Mouse (Mus musculus): Measurements from ENCODE around the gene Prkn.

Gene Prkn

DNA sequence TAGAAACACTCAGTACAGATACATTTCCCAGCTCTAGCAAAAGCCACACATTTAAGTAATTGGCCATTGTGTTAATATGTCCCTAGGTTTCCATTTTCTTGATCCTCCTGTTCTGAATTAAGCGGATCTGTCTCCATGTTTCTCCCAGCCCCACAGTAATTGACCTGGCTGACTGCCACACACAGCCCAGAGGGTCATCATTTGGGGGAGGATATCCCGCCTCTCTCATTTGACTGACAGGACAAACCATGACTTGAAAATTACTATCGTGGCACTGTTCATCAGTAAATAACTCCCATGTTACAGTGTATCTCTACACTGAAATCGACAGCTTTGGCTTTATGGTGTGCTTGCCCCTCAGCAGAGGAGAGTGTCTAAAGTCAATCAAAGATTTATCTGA lies 146.9 kb downstream of the Prkn start:
- DNase-seq (ENCODE audit: extremely low spot score, low spot score) = no peak

- no peak for DNase-seq (ENCODE audit: extremely low spot score, low spot score)
Measured at GRCm38 (mm10) chr17:10997291-10997690, 157.1 kb downstream of the Prkn start.

DNA sequence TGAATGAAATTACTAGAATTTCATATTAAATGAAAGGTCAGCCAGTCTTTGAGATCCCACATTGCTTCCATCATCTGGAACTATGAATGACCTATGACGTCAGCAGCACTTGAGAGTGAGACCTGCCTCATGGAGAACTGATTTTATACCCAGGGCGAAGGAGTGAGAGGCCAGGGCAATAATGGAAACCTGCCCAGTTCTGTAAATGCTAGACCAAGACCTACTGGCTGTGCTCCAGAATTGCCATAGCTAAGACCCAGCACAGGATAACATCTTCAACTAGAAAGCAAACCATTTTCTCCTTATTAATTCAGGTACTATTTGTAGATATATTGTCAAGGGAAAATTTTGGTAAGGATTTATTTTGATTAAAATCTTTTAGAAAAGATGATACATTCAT lies 183.2 kb downstream of the Prkn start:
- no peak for DNase-seq (ENCODE audit: extremely low spot score, low spot score)

DNA sequence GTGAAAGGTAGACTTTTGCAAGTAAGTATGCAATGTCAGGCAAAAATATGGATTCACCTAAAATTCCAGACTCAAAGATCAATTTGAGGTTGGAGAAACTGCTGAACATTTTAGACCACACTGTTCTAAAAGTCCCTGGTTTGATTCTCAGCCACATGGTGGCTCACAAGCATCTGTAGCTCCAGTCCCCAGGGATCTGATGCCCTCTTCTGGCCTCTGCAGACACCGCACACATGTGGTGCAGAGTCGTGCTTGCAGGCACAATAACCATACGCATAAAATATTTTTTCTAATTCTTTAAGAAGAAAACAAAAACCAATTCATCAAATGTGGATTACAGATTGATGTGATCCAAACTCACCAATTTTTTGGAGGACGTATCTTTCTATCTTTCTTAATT lies 189.2 kb downstream of the Prkn start:
- DNase-seq (ENCODE audit: extremely low spot score, low spot score) = no peak

GRCm38 (mm10) chr17:11030936-11031335 lies 190.8 kb downstream of the Prkn start:
- DNase-seq (ENCODE audit: extremely low spot score, low spot score) = no peak

- DNase-seq (ENCODE audit: extremely low spot score, low spot score) = no peak
Measured at GRCm38 (mm10) chr17:11032366-11032765, 192.2 kb downstream of the Prkn start.

DNA sequence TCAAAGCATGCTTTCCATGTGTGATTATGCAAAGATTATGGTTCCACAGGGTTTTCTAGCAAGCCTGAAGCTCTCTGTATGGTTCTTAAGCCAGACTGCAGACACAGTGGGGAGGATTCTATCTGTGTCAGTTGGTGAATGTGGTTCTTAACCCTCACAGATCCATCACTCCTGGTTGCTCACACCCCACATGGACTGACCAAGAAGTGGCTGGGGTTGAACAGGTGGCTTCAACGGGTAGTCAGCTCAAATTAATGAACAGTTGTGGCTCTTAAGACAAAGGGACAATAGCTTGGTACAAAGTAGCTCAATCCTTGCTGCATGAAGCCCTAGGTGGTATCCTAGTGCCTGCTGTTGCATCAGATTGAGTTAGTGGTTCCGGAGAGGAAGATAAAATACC lies 193.4 kb downstream of the Prkn start:
- DNase-seq (ENCODE audit: extremely low spot score, low spot score) = no peak

DNA sequence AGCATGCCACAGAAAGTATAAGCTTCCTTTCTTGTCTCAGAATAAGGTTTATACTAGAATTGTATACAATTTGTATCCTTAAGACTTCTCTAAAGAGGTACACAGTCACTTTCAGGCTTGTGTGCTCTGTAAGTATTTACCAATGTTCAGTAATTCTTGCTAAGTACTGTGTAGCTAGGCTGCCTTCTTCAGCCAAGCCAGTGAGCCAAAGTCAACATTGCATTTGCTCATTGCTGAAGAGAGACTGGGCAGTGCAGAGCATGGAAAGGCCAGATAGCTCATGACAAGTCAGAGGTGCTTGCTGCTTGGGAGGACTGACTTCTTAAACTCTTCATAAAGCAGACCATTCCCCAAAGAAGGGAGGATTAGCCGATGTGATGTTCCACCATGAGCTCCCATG lies 198.1 kb downstream of the Prkn start:
- no peak for DNase-seq (ENCODE audit: extremely low spot score, low spot score)

GRCm38 (mm10) chr17:11058986-11059385 lies 218.8 kb downstream of the Prkn start:
- no peak for DNase-seq (ENCODE audit: extremely low spot score, low spot score)

GRCm38 (mm10) chr17:11067076-11067703 lies 227.0 kb downstream of the Prkn start:
- peak; percentile 57 for DNase-seq (ENCODE audit: extremely low spot score, low spot score)

DNA sequence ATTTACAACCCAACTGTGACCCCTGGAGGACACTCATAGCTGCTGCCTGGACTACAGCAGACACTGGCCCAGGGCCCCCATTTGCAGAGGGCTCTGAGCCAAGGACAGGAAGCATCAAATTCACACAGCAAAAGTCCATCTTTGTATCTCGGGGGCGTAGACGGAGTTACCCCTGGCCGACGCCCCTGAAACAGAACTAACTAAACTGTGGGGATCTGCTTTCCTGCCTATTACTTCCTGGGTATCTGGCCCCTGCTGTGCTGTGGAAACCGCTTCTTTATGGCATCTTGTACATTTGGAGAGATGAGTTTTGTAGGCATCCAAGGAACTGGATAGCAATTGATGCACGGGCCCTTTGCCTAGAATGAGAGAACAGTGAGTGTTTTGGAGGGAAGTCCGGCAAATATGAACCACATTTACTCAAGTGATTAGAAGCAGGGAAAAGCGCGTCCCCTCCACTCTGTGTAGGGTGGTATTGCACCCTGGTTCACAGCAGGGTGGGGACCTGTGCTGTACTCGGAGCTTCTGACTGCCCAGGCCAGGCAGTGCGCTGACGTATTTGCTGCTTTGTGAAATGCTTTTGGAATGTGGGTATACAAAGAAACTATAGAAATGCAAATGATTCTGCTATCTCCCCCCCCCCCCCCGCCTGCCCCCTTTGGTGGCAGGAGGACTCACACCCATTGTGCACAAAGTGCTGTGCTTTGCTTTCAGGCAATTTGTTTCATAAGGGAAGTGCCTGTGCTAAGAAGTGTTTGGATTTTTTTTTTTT lies 227.7 kb downstream of the Prkn start:
- DNase-seq (ENCODE audit: extremely low spot score, low spot score) = peak; percentile 71

DNA sequence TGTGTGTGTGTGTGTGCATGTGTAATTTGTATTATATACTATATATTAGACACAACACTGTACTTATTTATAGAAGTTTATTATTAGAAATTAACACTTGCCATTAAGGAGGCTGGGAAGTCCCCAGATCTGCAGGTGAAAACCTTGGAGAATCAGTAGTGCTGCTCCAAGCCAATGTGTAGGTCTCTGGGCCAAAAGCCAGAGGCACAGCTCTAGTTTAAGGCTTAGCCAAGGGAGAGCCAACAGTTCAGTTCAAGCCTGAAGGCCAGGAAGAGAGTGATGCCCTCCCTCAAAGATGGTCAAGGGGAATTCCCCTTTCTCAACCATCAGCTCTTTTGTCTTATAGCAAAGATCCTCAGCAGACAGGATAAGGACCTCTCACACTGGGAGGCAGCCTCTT lies 230.8 kb downstream of the Prkn start:
- DNase-seq (ENCODE audit: extremely low spot score, low spot score) = no peak

GRCm38 (mm10) chr17:11076319-11076903 lies 236.2 kb downstream of the Prkn start:
- DNase-seq (ENCODE audit: extremely low spot score, low spot score) = peak; percentile 19

GRCm38 (mm10) chr17:11086492-11086891 lies 246.3 kb downstream of the Prkn start:
- no peak for DNase-seq (ENCODE audit: extremely low spot score, low spot score)

DNA sequence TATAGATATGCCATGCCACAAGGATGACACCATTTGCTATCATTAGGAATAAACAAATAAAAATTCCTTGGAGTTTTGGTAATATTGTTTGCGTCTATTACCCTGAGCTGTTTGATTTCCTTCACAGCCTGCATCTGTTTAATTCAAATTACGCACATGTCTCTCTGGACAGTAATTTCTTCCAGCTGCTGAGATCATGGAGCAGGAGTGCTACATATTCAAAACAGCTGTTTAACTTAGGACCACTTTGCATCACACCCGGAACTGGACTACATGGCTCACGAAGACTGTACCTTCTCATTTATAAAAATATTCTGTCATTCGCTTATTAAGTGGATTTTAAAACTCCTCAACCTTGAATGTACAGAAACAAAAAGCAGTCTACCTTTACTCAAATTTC lies 246.9 kb downstream of the Prkn start:
- no peak for DNase-seq (ENCODE audit: extremely low spot score, low spot score)

DNA sequence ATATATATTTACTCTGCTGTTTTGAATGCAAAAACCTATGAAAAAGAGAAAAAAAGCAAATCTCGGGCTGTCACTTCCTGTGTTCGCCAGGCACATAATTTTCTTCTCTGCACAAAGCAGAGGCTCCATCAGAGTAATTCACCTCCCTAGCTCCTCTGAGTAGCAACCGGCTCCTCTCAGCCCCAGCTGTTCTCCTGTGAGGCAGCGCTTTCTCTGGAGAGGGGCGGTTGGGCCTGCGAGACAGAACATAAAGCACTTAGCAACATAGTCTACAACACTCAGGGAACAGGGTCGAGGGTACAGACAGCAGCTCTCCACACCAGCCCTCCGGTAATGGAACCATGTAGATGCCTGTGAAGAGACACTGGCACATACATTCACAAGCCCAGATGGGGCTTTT lies 247.6 kb downstream of the Prkn start:
- DNase-seq (ENCODE audit: extremely low spot score, low spot score) = peak; percentile 20

DNA sequence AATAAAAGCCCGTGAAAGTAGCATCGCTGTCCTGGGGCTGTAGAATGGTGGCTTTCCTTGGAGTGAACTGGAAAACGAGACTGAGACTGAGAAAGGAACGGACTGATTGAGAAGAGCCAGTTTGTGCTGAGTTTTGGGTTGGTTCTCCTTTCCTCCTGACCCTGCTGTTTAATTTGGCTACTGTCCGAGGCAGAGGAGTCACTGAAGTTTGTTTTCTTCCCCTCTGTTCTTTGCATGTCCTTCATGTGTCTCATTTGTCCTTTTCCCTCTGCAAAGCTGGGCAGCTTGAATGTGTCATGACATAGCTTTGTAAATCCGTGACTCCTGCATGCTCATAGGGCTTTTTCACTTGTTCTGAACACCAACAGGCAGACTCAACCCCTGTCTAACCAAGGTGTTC lies 249.2 kb downstream of the Prkn start:
- no peak for DNase-seq (ENCODE audit: extremely low spot score, low spot score)

- DNase-seq (ENCODE audit: extremely low spot score, low spot score) = peak; percentile 40
Measured at GRCm38 (mm10) chr17:11092900-11093299, 252.7 kb downstream of the Prkn start.

GRCm38 (mm10) chr17:11093321-11093720 lies 253.1 kb downstream of the Prkn start:
- no peak for DNase-seq (ENCODE audit: extremely low spot score, low spot score)

DNA sequence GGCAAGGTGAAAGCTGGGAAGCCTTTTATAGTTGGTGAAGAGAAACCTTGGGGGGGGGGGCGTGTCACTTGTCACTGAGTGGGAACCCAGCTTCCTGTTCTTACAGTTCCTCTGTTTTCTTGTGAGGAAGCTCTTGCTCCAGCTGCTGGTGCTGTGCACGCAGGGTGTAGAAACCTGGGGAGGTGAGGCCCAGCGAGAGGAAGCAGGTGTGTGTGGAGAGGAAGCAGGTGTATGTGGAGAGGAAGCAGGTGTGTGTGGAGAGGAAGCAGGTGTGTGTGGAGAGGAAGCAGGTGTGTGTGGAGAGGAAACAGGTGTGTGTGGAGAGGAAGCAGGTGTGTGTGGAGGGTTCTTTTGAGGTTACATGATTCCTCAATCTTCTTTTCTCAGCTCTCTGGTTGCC lies 266.8 kb downstream of the Prkn start:
- no peak for DNase-seq (ENCODE audit: extremely low spot score, low spot score)

DNA sequence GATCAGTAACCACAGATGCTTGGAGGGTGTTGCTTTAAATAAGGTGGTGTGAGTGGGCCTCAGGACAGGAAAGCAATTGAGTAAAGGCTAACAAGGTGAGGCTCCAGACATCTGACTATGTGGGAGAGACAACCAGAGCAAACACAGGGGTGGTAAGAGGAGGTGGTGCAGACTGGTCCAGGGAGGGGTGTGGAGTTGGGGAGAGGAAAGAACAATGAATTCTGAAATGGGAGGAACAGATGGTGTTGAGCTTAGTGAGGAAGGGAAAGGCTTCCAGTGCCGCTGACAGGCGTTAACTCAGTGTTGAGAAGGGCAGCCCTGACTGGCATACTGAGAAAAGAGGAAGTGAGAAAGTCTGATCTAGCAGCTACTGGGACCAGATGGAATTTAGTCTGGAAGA lies 267.7 kb downstream of the Prkn start:
- no peak for DNase-seq (ENCODE audit: extremely low spot score, low spot score)

- no peak for DNase-seq (ENCODE audit: extremely low spot score, low spot score)
Measured at GRCm38 (mm10) chr17:11117508-11117907, 277.3 kb downstream of the Prkn start.

- DNase-seq (ENCODE audit: extremely low spot score, low spot score) = no peak
Measured at GRCm38 (mm10) chr17:11124048-11124447, 283.9 kb downstream of the Prkn start.
